Mouse (Mus musculus): ENCODE results near the gene Krtap13. TPM values are rescaled to one million over a fixed set of nuclear protein-coding genes. Genes with fewer than 3 reads are reported as not detected.

The Krtap13 gene
- total RNA-seq (2023): not detected

DNA sequence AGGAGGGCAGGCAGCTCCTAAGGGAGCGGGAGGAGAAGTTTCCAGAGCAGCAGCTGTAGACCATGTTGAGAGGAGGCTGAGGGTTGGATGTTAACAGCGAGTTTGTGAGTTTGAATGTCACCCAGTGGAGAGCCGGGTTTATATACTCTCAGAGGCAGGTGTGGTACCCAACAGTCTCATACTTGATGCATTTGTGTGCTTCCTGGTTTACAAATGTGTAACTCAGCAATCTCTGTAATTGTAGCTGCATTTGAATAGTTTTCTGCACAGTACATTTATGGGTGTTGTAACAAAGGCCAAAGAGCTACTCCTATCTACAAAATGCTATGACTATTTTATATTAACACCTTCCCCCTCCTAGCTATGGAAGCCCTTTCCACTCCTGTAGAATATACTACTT is at the start of gene Krtap13:
Gene Krtap13 (minus strand): TSS at position 101 of the 400 bp plus-strand sequence.

GRCm38 (mm10) chr16:88777596-88777995 is 26.2 kb upstream of the Krtap13 start, which contains the start of gene Gm5965:
TSS of gene Gm5965 (plus strand) at chr16:88777896.

GRCm38 (mm10) chr16:88774106-88774505 is 22.7 kb upstream of the Krtap13 start, which contains the start of gene 2310057N15Rik:
TSS of gene 2310057N15Rik (minus strand) at chr16:88774206.

DNA sequence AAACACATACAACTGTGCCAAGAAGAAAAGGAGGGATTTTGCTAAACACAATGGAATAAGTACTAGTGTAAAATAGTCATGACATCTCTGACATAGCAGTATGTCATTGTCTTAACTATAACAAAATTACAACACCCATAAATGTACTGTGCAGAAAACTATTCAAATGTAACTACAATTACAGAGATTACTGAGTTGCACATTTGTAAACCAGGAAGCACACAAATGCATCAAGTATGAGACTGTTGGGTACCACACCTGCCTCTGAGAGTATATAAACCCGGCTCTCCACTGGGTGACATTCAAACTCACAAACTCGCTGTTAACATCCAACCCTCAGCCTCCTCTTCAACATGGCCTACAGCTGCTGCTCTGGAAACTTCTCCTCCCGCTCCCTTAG is 7.1 kb upstream of the Krtap13 start, which contains the start of gene 2310034C09Rik:
Gene 2310034C09Rik (plus strand): TSS at position 301 of the 400 bp plus-strand sequence.

DNA sequence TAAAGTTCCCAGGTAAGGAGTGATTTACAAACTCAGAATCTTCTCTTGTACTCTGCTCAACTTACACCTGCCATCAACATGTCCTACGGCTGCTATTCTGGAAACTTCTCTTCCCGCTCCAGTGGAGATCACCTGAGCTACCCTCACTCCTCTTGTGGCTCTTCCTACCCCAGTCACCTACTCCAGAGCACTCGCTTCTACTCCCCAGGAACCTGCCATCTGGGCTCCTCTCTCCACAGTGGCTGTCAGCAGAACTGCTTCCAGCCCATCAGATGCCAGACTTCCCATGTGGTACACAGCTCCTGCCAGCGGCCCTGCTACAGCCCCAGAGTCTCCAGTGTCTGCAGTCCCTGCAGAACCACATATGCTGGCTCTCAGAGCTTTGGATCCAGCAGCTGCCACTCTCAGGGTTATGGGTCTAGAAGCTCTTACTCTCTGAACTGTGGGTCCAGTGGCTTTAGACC is 22.6 kb downstream of the Krtap13 start, which contains the start of gene Krtap13-1:
Gene Krtap13-1 (plus strand): TSS at position 51 of the 464 bp plus-strand sequence.

GRCm38 (mm10) chr16:88707496-88708012 is 43.9 kb downstream of the Krtap13 start, which contains the start of gene 2310061N02Rik:
TSS of gene 2310061N02Rik (minus strand) at chr16:88707962.

Other genes with a start within 250 kb of the Krtap13 start
- not detected for gene Cldn17, start 244.7 kb downstream of the Krtap13 start, total RNA-seq (2023)
- gene Cldn8, start 188.5 kb downstream of the Krtap13 start, total RNA-seq (2023): not detected
- not detected for gene Krtap24-1, start 139.4 kb downstream of the Krtap13 start, total RNA-seq (2023)
- gene 2310079G19Rik, start 124.0 kb downstream of the Krtap13 start, total RNA-seq (2023): not detected
- gene Krtap26-1, start 103.8 kb downstream of the Krtap13 start, total RNA-seq (2023): not detected
- not detected for gene Krtap27-1, start 80.0 kb downstream of the Krtap13 start, total RNA-seq (2023)
- gene 2310061N02Rik, start 43.7 kb downstream of the Krtap13 start, total RNA-seq (2023): not detected
- gene Krtap13-1, start 22.8 kb downstream of the Krtap13 start, total RNA-seq (2023): not detected
- gene 2310034C09Rik, start 7.2 kb upstream of the Krtap13 start, total RNA-seq (2023): not detected
- gene 2310057N15Rik, start 22.6 kb upstream of the Krtap13 start, total RNA-seq (2023): not detected
- not detected for gene Gm5965, start 26.3 kb upstream of the Krtap13 start, total RNA-seq (2023)
- not detected for gene Gm20741, start 60.6 kb upstream of the Krtap13 start, total RNA-seq (2023)
- gene Krtap15, start 68.6 kb upstream of the Krtap13 start, total RNA-seq (2023): not detected
- not detected for gene Krtap14, start 74.5 kb upstream of the Krtap13 start, total RNA-seq (2023)
- not detected for gene Krtap19-1, start 117.8 kb upstream of the Krtap13 start, total RNA-seq (2023)
- not detected for gene Krtap19-2, start 122.6 kb upstream of the Krtap13 start, total RNA-seq (2023)
- not detected for gene Krtap19-3, start 126.4 kb upstream of the Krtap13 start, total RNA-seq (2023)
- gene Krtap19-4, start 133.5 kb upstream of the Krtap13 start, total RNA-seq (2023): not detected
- gene Krtap19-5, start 144.8 kb upstream of the Krtap13 start, total RNA-seq (2023): not detected
- gene Krtap19-9b, start 180.6 kb upstream of the Krtap13 start, total RNA-seq (2023): not detected
- gene Krtap16-3, start 211.2 kb upstream of the Krtap13 start, total RNA-seq (2023): not detected

Data from neutrophil, adult 83 days (primary cell).